12 mouse cellular contexts compared by ENCODE assay signal in genomic region chr2:125368616-125369015, GRCm38 (mm10).
A peak's percentile ranks its signal among the peaks of the same experiment; 100 is the strongest.
DNase-seq lines count a peak whose midpoint lies in the region; ATAC-seq and TF ChIP-seq lines count a peak whose summit lies in the region.
"Had no signal": no experiment of that assay in that cellular context is flagged by ENCODE, and none has a peak within 500 bp of the region (broad histone marks: within the 10 kb centered on the region; RNA-seq: fewer than 3 reads in every experiment).

No protein-coding gene starts in this region.

- WGBS in heart, adult 2 months: 54% methylated on average over 4 of the region's 4 CpGs
- WGBS in heart, embryonic 10.5 days: 77% methylated on average over 4 of the region's 4 CpGs

- H3K79me2 ChIP-seq in heart, adult 2 months (replicated peaks; ENCODE audit: control insufficient read depth, insufficient read depth, low read length): no peaks in the 10 kb centered on the region

- no peak overlapping the region for H3K9ac ChIP-seq in heart, adult 2 months (ENCODE audit: low read depth, low read length)
- H3K9ac ChIP-seq: liver, embryonic 14.5 days had no signal

- H3K9me3 ChIP-seq in heart, embryonic 10.5 days: no peaks in the 10 kb centered on the region
- H3K9me3 ChIP-seq: megakaryocyte, embryonic 14.5 days had no signal

- H3K36me3 ChIP-seq in heart, adult 2 months (ENCODE audit: control insufficient read depth, insufficient read depth, low read length): peaks cover 6% of the 10 kb centered on the region; the same call in 1 of the 2 replicates
- H3K36me3 ChIP-seq in heart, embryonic 10.5 days: peaks cover 60% of the 10 kb centered on the region

- no peak for TF ChIP-seq POLR2A in heart, adult 2 months (IDR thresholded peaks at IDR 0.05; ENCODE audit: insufficient read depth, low read depth, low read length)

- peak in 1 of 2 experiments; percentile 38 for DNase-seq in heart, adult 2 months
- no peak for DNase-seq in heart, embryonic 10.5 days (ENCODE audit: low spot score)
- peak; percentile 96 for DNase-seq in 3T3-L1 (ENCODE audit: low read depth, low spot score)
- peak; percentile 77 for DNase-seq in fibroblast of lung, adult 2 months (ENCODE audit: low read depth)
- peak; percentile 43 for DNase-seq in kidney, postnatal 10 days
- DNase-seq in cerebellum, adult 9-10 months: no peak
- DNase-seq: adrenal gland, postnatal 36 days; right cerebral cortex, postnatal 4 days had no signal

- no peak overlapping the region for H3K4me3 ChIP-seq in heart, adult 2 months
- H3K4me3 ChIP-seq in heart, embryonic 10.5 days: no peak overlapping the region
- H3K4me3 ChIP-seq: megakaryocyte, embryonic 14.5 days had no signal

- no peak for TF ChIP-seq EP300 in heart, adult 2 months (IDR thresholded peaks at IDR 0.05; ENCODE audit: insufficient read depth, low read depth, low read length)

- H3K27me3 ChIP-seq in heart, adult 2 months (ENCODE audit: control insufficient read depth, insufficient read depth, low read length): no peaks in the 10 kb centered on the region
- H3K27me3 ChIP-seq in heart, embryonic 10.5 days (ENCODE audit: insufficient read depth, poor library complexity, severe bottlenecking): no peaks in the 10 kb centered on the region

- intact Hi-C loops in heart, adult 2 months (cut with DNase I): no loop called here

- peak overlapping the region; percentile 38 for H3K27ac ChIP-seq in heart, adult 2 months
- H3K27ac ChIP-seq in heart, embryonic 10.5 days: no peak overlapping the region
- H3K27ac ChIP-seq: liver, embryonic 14.5 days had no signal

- TF ChIP-seq CTCF in heart, adult 2 months (IDR thresholded peaks at IDR 0.05): no peak

- no peaks in the 10 kb centered on the region; the same call in 1 of the 2 replicates for H3K4me1 ChIP-seq in heart, adult 2 months (ENCODE audit: control insufficient read depth, insufficient read depth, low read length)
- H3K4me1 ChIP-seq in heart, embryonic 10.5 days: no peaks in the 10 kb centered on the region

- no peak for ATAC-seq in granulocyte monocyte progenitor cell, adult 5-6 weeks (replicated peaks; ENCODE audit: poor library complexity, severe bottlenecking)
- ATAC-seq: hindbrain, embryonic 16.5 days had no signal

Comparison
In these comparisons a context has a peak if more than half of its experiments do, and no peak if none do; other contexts are left out.
1. DNase-seq: peak in 3T3-L1 (single experiment), fibroblast of lung, adult 2 months (single experiment) and kidney, postnatal 10 days (single experiment); none in heart, embryonic 10.5 days (single experiment) and cerebellum, adult 9-10 months (single experiment).